Mouse (Mus musculus): ENCODE measurements at regions not wholly inside any gene's neighbourhood (a gene's known extent, or its start where the extent isn't known, plus 50 kb on each side); places are given as distances from the start of the nearest gene placed in this dataset.

DNA sequence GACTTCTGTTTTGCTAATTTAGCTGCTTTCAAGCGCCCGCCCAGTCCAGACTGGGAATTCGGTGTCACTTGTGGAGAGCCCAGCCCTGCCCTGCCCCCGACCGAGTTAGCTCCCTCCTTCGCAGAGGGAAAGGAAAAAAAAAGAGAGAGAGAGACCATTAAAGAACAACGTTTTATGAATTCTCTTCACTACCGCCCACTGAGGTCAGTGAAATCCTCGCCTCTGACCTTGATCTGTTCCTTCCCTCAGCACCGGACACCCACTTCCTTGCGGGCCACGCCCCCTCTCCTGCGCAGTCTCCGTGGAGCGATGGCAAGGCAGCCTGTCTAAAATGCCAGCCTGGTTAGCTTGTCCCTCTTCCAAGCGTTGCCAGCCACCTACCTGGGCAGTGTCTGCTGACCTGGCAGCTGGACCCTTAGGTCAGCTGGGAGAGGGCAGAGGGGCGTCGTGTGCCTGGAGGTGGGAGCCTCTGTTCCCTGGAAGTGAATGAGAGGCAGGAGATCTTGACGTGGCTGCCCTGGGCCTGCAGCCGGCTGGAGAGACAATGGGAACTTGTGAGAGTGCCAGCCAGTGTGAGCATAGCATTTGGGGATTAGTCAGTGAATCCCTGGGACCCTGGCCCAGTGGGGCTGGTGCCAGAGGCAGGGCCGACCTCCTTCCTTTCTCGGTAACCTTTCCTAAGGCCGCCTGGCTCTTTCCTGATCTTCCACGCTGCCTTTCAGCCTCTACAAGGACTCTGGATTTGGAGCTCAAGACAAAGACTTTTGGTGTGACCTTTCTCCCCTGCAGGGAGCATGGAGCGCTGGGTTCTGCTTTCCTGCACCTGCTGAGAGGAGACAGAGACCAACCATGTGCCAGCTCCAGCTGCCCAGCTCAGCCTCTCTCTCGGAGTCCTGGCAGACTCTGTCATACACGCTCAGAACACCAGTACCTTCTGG, 51.9 kb upstream of the Foxp4 start:
- Histone ChIP-seq H3K4me2 (ENCODE audit: low read depth, low read length) (peak overlapping the region; percentile 87), H3K4me3 (ENCODE audit: low read length) (peak overlapping the region; percentile 28), H3K27ac (peak overlapping the region; percentile 76), H3K9me3 (ENCODE audit: low read length) (no peaks in the 10 kb centered on the region), H3K9ac (replicated peaks; ENCODE audit: low read length) (peak overlapping the region; percentile 40; the same call in 1 of the 2 replicates), H3K4me1 (ENCODE audit: insufficient read depth, low read length) (peaks cover 15% of the 10 kb centered on the region; the same call in 1 of the 2 replicates), H3K36me3 (ENCODE audit: insufficient read depth, low read length) (no peaks in the 10 kb centered on the region), H3K27me3 (ENCODE audit: insufficient read depth, low read length) (peaks cover 7% of the 10 kb centered on the region; the same call in 1 of the 2 replicates)
- DNase-seq (ENCODE audit: low spot score) (peak; percentile 76), ATAC-seq (peak; percentile 50; the same call in 1 of the 2 replicates)
- no peak for TF ChIP-seq CTCF (IDR thresholded peaks at IDR 0.05; ENCODE audit: low read depth)
- 7% methylated on average over 27 of the region's 27 CpGs for WGBS

- Histone ChIP-seq H3K9me3 (ENCODE audit: low read length) (no peaks in the 10 kb centered on the region), H3K4me1 (ENCODE audit: insufficient read depth, low read length) (peaks cover 15% of the 10 kb centered on the region; the same call in 1 of the 2 replicates), H3K27ac (peak overlapping the region; percentile 0; the same call in 1 of the 2 replicates), H3K4me2 (ENCODE audit: low read depth, low read length) (peak overlapping the region; percentile 87), H3K36me3 (ENCODE audit: insufficient read depth, low read length) (no peaks in the 10 kb centered on the region), H3K27me3 (ENCODE audit: insufficient read depth, low read length) (peaks cover 7% of the 10 kb centered on the region; the same call in 1 of the 2 replicates), H3K4me3 (ENCODE audit: low read length) (peak overlapping the region; percentile 28), H3K9ac (replicated peaks; ENCODE audit: low read length) (peak overlapping the region; percentile 40)
- DNase-seq (ENCODE audit: low spot score): peak; percentile 35
- no peak for ATAC-seq
- TF ChIP-seq CTCF (IDR thresholded peaks at IDR 0.05; ENCODE audit: low read depth): no peak
- WGBS: 3% methylated on average over 37 of the region's 37 CpGs
Observed at GRCm38 (mm10) chr17:47975281-47976060, 51.0 kb upstream of the Foxp4 start.

DNA sequence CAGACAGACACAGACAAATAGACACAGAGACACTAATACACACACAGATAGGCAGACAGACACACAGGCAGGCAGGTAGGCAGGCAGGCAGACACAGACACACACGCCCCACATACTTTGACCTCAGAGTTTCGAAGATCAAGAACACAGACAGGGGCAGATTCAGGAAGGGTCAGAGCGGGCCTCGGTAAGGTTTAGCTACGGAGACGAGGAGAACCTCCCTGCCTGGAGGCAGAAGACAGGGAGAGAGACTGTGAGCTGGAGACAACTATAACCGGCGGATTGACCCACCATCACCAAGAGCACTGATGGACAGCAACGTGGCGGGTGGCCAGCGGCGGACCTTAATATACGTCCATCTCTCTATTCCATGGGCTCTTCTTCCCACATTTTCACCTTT, 50.1 kb upstream of the Foxp4 start:
- ATAC-seq: no peak; the same call in 1 of the 2 replicates

More for the DNA sequence above, 50.1 kb upstream of the Foxp4 start:
- no peak for DNase-seq (ENCODE audit: low spot score)
- no peak overlapping the region for H3K27ac ChIP-seq
- no peak overlapping the region for H3K9ac ChIP-seq (replicated peaks; ENCODE audit: low read length)
- peaks cover 7% of the 10 kb centered on the region; the same call in 1 of the 2 replicates for H3K27me3 ChIP-seq (ENCODE audit: insufficient read depth, low read length)
- H3K4me1 ChIP-seq (ENCODE audit: insufficient read depth, low read length): peaks cover 15% of the 10 kb centered on the region; the same call in 1 of the 2 replicates
- no peaks in the 10 kb centered on the region for H3K9me3 ChIP-seq (ENCODE audit: low read length)
- no peak for TF ChIP-seq CTCF (IDR thresholded peaks at IDR 0.05; ENCODE audit: low read depth)
- peak overlapping the region; percentile 40 for H3K4me3 ChIP-seq (ENCODE audit: low read length)
- WGBS: 8% methylated on average over 13 of the region's 13 CpGs
- no peaks in the 10 kb centered on the region for H3K36me3 ChIP-seq (ENCODE audit: insufficient read depth, low read length)
- peak overlapping the region; percentile 87 for H3K4me2 ChIP-seq (ENCODE audit: low read depth, low read length)
